Mouse (Mus musculus) 416B (cell line): ENCODE measurements at regions not wholly inside any gene's neighbourhood (a gene's known extent, or its start where the extent isn't known, plus 50 kb on each side); places are given as distances from the start of the nearest gene placed in this dataset.
A peak's percentile ranks its signal among the peaks of the same experiment; 100 is the strongest.
"Not testable (repeated sequence)": the region's sequence is repeated elsewhere in the genome, so short reads cannot be mapped to it uniquely, and the experiment has no call there.

Experiments used
- DNase-seq: peaks from one replicate; pipeline ENCODE4 v3.0.0; 2011; ENCODE audit warnings: low read depth

DNA sequence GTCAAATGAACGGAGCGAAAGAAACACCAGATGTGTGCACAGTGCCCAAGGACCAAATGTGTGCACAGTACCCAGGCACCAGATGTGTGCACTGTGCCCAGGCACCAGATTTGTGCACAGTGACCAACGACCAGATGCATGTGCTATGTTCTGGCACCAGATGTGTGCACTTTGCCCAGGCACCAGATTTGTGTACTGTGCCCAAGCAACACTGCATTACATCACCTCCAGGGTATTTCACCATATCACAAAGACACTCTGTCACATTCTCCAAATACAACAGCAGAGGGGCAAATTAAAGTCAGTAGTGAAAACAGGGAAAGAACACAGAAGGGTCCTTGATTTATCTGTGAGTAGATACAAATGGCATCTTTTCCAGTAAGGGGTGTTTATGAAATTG is 93.4 kb downstream of the Mettl4 start:
- DNase-seq, result no peak

DNA sequence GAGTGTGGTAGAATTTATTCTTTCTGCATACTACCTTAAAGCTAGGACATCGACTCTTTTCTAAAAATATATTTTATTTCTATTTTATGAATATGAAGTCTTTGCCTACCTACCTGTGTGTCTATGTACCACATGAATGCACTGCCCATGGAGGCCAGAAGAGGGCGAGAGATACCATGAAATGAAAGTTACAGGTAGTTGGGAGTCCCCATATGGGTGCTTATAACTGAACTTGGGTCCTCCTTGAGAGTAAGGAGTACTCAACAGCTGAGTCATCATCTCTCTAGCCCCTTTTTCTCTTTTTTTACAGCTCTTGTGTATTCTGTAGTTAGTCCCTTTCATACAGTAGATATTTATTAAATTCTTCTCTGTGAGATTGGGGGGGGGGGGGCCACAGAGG is 94.3 kb downstream of the Mettl4 start:
- DNase-seq, result peak; percentile 0

DNA sequence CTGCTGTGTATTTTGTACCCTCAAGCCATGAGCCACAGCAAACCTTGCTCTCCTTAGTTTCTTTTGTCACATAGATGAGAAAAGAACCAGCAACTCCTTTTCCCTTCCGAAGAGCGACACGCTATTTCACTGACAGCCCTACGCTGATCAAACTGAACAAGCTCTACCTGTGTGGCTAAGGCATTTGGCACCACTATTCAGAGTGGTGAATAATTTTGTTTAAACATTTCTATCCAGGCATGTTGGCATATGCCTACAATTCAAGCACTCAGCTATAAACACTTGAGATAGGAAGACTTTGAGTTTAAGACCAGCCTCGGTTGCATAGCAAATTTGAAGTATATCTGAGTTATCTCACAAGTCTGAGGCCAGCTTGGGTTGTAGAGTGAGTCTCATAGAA is 95.2 kb downstream of the Mettl4 start:
- no peak for DNase-seq

DNA sequence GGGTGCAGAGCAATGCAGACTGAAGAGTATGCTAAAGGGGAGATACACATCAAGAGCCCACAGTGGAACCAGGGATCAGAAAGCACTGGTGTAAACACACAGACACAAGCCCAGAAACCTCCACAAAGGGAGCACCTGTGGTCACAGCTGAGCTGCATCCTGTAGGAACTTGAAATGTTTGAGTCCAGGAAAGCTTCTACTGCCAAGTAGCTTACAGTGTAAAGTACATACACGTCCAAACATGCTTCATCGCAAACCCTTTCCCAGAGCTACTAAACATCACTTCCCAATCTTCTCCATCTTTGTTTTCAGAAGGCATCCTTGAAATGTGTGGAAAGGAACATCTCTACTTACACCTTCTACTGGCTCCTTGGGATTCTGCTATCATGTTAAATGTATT is 97.4 kb downstream of the Mettl4 start:
- no peak for DNase-seq

DNA sequence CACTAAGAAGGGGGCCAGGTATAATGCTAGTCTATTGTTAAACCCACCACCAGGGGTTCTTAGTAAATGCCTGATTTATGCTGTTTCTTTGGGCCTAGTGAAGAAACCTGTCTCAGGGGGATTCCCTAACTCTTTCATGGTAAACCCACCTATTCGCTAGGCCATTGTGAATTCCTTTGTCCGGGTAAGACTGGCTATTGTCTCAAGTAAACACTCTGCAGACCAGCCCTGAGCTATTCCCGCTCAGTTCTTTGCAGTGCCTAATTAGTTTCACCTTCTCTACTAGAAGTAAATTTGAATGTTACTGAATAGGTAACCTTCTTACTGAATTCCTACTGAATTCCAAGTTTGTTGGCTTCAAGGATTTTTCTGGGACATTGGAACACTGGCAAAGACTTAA is 98.3 kb downstream of the Mettl4 start:
- DNase-seq, result not testable (repeated sequence)
